Mouse (Mus musculus) T-cell, adult 2 months (primary cell): ENCODE results near the gene Kank2.
A peak's percentile ranks its signal among the peaks of the same experiment; 100 is the strongest.

Experiments
- DNase-seq: peaks from one replicate; pipeline ENCODE4 v3.0.0; 2022; ENCODE audit warnings: low spot score

Gene Kank2

DNA sequence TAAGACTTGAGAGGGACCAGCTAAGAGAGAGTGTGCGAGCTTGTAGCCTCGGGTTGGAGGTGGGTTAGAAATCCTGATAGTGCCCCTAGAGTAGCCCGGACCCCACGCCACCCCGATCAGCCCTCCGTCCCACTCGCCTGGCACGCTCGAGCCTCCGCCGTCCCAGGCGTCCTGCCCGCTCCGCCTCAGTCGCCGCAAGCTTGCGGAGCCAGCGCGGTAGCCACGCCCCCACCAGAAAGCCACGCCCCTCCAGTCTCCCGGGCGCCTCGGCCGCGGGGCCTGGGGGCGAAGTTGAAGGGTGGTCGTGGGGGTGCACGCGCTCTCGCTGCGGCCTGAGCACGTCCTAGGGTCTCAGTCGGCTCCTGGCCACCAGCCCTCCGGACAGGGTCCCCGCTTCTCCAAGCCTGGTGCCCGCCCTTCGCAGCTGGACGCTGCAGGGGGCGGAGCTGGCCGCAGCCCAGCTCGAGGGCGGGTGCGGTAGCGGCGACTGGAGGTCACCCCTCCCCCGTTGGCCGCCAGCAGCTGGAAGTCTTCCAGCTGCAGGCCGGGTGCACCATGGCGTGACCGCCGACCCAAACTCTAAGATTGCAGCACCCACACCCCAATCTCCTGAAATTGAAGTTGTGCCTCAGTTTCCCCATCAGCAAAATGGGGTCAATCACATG, at the start of gene Kank2:
Gene Kank2, minus strand, starts transcription at position 400 of the 665 bp plus-strand sequence.
- peak; percentile 54 for DNase-seq

DNA sequence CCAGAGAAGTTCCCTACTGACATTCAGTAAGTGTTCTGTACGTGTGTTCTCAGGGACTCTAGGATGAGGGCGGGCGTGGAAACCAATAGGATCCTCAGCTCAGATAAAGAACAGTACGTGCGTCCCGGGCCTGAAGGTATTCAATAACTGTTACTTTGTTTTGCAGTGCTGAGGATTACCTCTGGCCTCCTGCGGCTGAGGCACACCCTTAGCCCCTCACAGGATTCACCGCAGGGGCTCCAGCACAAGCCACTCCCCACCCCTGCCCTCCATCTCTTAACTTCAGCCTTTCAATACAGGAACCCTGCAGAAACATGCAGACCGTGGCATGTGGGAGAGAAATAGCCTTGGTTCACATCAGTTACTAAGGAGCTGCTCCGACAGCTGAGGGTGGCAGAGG, 49.4 kb upstream of the Kank2 start:
- no peak for DNase-seq

DNA sequence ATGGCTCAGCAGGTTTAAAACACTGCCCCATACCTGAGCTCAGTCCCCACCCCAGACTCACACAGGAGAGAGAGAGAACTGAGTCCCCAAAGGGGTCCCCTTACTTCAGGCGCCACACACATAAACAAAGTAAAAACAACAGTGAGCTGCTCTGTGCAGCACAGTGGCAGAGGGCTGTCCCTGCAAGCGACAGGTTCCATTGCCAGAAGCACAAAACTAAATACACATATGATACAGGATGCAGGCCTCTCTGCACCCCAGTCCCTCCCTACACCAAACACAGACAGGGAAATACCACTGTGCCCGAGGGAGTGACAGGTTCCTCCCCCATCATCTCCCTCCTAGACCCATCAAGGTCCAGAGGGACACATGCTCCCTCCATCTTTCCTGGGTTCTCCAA, 48.9 kb upstream of the Kank2 start:
- DNase-seq, result no peak

DNA sequence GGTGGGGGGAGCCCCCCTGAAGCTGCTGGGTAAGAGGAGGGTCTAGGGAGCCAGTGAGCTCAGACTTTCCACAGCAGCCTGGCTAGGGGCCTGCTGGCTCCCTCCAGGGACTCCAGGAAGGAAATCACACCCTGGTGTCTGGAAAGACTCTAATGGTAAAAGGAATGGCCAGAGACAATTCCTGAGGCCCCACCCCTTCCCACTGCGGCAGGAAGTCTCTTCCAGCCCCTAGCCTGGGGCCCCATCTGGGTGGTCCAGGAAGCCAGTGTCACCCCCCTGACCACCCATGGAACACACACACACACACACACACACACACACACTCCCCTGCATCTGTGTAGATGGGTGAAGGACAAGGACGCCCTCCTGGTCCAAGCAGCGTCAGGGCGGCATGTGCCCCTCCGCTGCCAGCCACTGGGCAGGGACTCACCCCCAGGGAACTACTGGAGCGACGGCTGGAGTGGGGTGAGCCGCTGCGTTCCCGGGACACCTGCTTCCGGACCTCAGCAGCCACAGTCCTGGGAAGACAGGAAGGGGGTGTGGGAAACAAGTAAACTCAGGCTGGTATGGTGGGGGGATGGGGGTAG, 48.3 kb upstream of the Kank2 start:
- DNase-seq, result no peak

DNA sequence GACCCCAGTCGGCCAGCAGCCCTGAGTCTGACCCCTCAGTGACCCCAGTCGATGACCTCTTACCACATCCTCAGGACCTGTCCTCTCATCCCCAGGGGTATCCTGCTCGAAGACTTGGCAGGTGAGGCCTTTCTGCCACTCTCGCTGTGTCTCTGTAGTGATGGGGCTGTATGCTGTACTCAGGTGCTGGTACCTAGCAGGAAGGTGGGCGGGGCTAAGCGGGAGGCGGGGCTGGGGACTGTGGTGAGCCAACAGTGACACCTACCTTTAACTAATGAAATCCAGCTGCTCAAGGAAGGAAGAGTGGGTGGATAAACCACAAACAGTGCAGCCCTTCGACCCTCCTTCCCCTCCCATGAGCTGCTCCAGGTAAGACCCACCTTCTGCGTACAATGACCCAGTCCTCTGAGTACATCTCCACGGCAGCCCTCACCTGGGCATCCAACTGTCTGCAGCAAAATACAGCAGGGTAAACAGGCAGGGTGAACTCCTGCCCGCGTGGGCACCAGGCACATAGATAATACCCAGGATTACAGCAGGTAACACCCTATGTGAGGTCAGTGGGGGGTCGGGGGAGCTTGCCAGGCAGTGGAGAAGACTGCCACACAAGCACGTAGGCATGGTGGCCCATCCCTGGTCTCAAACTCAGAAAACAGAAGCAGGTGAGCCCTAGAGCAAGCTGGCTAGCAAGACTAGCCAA, 47.0 kb upstream of the Kank2 start:
- peak; percentile 10 for DNase-seq

DNA sequence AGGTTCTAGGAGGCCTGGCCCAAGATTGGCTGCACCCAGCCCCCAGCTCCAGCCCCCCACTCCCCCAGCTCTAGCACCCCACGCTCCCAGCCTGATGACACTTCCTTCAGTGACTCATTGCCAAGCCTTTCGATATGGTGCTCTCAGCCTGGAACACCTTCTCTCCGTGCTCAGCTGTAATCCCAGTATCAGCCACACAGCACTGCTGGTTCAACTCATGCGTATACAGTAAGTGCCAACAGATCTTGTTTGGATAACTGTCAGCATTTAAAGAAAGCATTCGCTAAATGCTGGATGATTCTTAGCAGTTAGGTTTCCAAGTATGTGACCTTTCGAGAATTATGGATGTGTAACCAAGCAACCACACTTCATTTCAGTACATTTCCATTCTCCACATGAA, 44.5 kb upstream of the Kank2 start:
- DNase-seq, result no peak

DNA sequence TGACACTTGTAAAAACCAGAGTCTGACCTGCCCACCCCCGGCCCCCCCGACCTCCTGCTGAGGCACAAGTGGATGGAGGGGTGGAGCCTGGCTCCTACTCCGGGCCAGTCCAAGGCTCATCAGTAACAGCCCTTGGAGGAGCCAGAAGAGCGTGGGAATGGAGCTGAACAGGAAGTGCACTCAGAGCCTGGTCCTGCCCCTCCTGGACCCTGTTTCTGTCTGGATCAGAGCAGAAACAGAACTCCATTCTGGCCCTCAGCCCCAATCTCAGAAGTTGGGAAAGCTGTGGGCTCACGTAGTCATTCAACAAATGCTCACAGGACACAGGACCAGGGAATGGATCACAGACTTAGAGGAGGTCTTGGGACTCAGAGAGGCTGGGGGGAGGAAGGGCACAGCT, 43.8 kb upstream of the Kank2 start:
- DNase-seq, result no peak

DNA sequence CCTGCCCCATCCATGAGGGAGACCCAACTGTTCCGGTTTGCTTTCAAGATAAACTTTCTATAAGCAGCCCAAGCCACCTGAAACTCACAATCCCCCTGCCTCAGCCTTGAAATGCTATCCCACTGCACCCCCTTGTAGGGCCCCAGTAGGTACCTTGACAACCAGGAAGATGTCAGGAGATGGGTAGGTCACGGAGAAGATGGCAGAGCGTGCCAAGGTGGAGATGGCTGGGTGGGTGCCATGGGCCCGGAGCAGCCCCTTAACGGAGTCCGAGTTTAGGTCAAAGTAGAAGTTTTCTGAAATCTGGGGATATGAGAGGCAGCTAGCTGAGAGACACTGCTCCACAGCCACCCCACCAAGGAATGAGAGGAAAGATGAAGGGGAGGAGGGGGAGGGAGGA, 42.8 kb upstream of the Kank2 start:
- DNase-seq, result no peak

DNA sequence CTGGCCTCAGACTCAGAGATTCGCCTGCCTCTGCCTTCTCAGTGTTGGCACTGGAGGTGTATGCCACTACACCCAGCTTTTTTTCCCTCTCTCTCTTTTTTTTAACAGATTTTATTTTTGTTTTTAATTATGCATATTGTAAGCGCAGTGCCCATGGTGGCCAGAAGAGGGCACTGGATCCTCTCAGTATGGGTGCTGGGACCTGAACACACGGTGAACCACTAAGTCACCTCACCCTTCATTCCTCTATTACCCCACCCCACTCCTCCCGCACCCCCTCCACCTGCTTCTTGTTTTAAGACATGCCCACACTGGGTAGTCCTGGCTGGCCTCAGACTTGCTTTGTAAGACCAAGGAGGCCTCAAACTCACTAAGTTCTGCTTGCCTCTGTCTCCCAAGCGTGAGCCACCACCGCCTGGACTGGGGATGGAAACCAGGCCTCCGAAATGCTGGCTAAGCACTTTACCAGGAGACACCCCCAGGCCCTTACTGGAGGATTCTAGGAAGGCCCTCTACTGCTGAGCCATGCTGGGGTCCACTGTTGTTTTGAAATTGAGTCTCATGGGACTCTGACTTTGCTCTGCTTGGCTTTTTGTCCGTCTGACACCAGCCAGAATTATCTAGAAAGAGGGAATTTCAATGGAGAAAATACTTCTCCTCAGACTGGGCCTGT, 41.7 kb upstream of the Kank2 start:
- DNase-seq, result peak; percentile 22

DNA sequence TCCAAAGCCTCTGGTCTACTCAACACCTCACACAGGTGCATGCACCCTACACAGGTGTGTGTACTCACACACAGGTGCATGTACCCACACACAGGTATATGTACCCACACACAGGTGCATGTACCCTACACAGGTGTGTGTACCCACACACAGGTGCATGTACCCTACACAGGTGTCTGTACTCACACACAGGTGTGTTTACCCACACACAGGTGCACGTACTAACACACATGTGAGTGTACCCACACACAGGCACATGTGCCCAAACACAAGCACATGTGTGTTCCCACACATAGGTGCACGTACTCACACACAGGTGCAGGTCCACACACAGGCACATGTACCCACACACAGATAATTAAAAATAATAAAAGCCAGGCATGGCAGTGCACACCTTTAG, 39.1 kb upstream of the Kank2 start:
- no peak for DNase-seq

DNA sequence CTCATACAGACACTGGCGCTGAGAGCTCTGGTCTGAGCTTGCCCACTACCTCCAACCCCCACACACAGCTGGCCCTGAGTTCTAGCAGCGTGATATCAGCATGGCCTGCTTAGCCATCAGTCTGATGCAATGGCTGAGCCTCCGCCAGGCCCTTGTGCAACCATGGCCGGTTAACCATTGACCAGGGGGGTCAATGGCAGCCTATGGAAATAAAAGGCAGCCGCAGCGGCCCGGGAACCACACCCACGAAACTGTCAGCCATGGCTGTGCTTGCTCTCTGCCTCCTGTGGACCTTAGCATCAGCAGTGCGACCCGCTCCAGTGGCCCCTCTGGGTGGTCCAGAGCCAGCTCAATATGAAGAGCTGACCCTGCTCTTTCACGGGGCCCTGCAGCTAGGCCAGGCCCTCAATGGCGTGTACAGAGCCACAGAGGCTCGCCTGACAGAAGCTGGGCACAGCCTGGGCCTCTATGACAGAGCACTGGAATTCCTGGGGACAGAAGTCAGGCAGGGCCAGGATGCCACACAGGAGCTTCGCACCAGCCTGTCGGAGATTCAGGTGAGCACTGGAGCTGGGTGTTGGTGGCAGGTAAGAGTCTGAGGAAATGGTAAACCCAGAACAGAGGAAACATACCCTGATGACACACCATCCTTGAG, 36.8 kb upstream of the Kank2 start, which contains the start of gene Angptl8:
Gene Angptl8, plus strand, starts transcription at position 253 of the 655 bp plus-strand sequence.
- no peak for DNase-seq

DNA sequence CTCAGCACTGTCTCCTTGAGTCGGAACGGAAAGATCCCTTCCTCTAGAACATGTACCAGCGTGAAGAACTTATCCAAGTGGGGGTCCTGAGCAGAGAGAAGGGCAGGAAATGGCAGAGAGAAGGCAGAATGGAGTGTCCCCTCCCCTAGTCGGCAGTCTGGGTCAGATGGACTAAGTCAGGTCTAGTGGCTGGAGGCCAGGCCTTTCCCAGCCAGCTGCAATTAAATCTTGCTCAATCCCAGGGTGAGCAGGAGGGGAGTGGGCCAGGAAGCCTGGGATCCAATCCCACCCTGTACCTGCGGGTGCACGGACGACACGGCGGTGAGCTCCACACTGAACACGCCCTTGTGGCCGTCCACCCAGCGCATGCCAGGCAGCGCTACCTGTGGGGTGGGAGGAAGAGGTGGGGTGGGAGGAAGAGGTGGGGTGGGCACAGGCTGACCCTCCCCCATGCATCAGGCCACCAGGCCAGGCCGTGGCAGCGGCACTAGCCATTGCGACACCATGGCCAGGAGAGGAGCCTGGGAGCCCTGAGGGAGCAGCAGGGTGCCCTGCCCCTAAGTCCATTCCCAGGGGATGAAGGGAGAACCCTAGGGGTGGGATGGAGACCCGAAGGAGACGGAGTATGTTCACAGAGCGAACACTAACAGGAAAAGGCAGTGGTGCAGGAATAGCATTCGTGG, 33.2 kb upstream of the Kank2 start:
- no peak for DNase-seq

DNA sequence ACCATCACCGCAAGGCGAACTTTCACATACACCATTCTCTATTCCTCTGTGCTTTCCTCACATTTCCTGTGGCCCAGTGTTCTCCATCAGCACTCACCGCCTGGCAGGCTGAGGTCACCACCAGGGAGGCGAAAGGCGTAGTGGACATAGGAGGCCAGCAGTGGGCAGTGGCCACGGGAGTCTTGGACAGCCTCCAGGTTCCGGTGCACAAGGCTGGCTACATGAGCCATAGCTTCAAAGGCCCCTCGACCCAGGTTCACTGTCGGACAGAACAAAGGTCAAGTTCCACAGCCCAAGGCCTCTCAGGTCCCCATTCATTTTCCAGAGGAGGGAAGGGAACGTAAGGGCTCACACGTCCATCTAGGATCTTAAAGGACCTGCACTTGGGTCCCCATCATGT, 32.4 kb upstream of the Kank2 start:
- DNase-seq, result no peak

DNA sequence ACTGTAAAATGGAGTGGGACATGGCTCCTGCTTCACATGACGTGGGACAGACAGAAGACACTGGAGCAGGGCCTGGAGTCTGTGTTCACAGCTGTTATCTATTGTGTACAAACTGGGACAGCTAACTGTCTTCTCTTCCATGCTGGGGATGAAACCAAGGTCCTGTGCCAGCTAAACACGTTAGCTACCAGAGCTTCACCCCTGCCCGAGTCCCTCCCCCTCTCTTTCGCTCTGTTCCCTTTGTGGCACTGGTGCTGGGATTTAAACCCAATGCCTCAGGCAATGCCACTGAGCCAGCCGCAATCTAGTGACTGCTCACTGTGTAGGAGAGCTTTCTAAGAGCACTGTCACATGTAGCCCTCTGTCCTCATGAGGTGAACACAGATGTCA, 31.9 kb upstream of the Kank2 start:
- DNase-seq, result no peak

DNA sequence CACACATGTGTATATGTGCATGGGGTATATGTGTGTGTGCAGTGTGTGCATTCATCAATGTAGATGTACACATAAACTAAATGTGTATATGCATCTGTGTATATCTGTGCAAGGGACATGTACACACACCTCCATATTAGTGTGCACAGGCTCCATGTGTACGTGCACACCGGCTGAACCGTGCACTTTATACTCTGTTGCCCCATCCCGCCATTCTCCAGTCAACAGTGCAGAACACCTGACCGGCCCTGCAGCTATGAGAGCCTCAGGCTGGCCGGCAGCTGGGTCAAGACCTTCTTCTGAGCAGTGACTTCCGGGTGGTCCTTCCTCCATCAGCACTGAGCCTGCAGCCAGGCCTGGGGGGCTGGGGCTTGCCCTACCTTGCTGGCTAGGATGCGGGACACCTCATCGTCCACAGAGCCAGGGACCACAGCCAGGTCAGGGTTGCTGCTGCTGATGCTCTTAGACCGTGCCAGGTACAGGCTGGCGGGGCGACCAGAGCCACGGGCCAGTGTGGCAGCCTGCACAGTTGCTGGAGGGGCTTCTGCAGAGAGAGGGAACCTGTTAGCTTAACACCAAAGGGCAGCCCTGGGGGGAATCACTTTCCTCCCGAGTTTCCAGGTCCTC, 31.4 kb upstream of the Kank2 start:
- no peak for DNase-seq

DNA sequence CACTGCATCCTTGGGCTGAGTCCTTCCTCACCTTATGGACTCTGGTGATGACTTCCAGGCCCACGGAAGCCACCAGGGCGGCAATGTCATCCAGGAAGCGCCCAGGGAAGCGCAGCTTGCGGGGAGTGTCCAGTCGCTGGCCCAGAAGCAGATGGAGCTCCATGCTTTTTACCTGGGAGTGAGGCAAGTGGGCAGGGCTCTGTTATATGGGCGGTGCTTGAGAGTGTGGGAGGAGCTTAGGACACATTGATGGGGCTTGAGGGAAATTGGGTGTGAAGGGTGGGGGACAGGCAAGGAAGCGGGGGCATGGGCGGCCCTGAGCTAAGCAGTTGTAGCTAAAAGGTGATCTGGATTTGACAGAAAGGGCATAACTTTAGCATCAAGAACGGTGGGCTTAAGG, 25.8 kb upstream of the Kank2 start:
- DNase-seq, result no peak

DNA sequence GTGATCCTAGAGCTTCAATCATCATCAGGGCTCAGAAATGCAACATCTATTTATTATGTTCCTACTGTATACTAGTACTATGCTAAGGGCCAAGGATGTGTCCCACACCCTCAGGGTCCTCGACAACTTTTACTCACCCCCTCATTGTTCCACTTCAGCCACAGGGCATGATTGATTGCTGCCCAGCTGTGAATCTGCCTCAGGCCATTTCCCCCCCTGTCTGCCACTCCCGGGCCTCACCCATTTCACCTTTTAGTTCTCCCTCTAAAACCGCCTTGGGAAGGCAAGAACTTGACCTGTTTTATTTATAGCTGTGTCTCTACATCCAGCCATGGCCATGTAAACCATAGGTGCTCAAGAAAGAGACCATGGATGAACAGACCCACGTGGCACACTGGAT, 25.4 kb upstream of the Kank2 start:
- no peak for DNase-seq

DNA sequence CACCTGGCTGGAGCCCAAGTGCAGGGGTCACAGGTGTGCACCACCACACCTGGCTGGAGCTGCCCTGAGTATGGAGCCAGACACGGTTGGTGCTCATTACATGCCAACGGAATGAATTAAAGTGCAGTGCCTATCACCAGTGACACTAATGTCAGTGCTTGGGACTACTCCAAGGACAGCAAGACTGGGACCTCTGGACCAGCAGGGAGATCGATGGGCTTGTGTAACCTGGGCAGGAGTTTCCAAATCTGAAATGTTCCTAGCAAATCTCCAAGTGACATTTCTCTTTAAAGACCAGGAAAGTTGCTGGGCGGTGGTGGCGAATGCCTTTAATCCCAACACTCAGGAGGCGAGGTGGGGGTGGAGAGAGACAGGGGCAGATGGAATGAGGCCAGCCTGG, 24.1 kb upstream of the Kank2 start:
- no peak for DNase-seq

DNA sequence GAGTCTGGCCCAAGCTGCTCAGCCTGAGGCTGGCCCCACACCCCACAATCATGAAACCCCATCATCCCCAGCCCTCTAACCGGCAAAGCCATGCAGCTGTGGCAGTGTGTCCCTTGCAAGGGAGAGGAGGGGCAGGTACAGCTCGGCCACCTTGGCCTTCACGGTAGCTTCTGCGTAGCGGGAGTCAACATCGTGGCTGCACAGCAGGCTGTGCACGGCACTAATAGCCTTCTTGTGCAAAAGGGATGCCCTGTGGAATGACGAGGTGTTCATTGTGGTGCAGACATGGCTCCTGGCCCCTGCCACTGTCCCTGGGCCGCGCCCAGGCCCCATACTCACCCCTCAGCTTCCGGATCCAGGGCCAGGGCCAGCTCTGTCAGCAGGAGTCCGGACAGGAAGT, 21.6 kb upstream of the Kank2 start:
- no peak for DNase-seq

DNA sequence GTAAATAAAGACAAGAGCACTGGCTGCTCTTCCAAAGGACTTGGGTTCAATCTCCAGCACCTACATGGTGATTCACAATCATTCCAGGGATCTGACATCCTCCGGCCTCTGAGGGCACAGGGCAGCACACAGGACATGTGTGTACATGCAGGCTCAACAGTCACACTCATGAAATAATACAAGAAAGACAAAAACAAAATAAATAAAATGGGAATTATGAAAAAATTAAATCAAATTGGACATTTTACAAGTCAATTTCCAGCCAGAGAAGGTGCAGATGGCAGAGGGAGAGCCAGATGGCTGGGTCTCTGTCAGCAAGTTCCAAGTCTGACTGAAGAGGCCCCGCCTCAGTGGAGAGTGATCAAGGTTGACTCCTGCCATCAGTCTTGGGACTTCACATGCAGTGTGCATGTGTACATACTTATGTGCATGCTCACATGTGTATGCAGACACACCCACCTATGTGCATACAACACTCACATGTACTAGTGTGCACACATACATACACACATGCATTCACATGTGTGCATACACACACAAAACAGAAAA, 20.7 kb upstream of the Kank2 start:
- no peak for DNase-seq

DNA sequence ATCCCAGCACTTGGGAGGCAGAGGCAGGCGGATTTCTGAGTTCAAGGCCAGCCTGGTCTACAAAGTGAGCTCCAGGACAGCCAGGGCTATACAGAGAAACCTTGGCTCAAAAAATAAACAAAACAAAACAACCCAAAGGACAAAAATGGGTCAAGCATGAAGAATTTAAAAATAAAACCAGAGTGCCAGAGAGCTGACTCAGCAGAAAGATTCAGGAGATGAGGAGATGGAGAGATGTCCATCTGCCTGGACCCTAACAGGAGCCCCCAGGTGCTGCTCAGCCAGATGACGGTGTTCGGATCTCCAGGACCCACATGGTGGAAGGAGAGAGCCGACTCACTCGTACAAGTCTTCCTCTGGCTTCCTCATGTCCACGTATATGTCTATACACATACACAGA, 20.0 kb upstream of the Kank2 start:
- no peak for DNase-seq
